Mouse (Mus musculus) liver, adult 2 months (tissue): ENCODE data around the gene Slc27a5.

Experiments used
- CTCF ChIP-seq: fragments of 200-500 bp; IDR thresholded peaks from 2 replicates; pipeline ENCODE4 v1.5.1; 2011; ENCODE audit warnings: low read depth, low read length, control low read depth
- POLR2A ChIP-seq: fragments of 200-500 bp; IDR thresholded peaks from 2 replicates; pipeline ENCODE4 v1.6.1; 2011; ENCODE audit warnings: low read length, control low read depth; ENCODE audit not compliant: insufficient read depth; ENCODE audit errors: extremely low read depth

- no peak for TF ChIP-seq CTCF
- TF ChIP-seq POLR2A, result no peak
Observed at GRCm38 (mm10) chr7:13001584-13001983, 3.6 kb upstream of the Slc27a5 start.
